Mouse (Mus musculus): ENCODE measurements around the gene Pdia5. TPM values are rescaled to one million over a fixed set of nuclear protein-coding genes. Genes with fewer than 3 reads are reported as not detected.

Gene Pdia5
- total and polyA plus RNA-seq, 3 experiments, result not detected

- no peaks in the 10 kb centered on the region for H3K4me1 ChIP-seq (ENCODE audit: control insufficient read depth in 1 of 2, insufficient read depth in 2 of 2, low read length in 2 of 2)
- no peaks in the 10 kb centered on the region for H3K27me3 ChIP-seq (ENCODE audit: control insufficient read depth in 1 of 2, insufficient read depth in 2 of 2, low read length in 2 of 2)
- H3K9me3 ChIP-seq (replicated peaks; ENCODE audit: insufficient read depth, low read length), result no peaks in the 10 kb centered on the region
- no peaks in the 10 kb centered on the region for H3K79me2 ChIP-seq (ENCODE audit: control insufficient read depth, insufficient read depth, low read length, poor library complexity)
- no peak for DNase-seq (ENCODE audit: low read depth, low spot score)
- H3K27ac ChIP-seq (ENCODE audit: control insufficient read depth, low read depth, low read length), result no peak overlapping the region
- TF ChIP-seq BHLHE40 (IDR thresholded peaks at IDR 0.05; ENCODE audit: borderline replicate concordance, low read depth, low read length), result no peak
- no peak for TF ChIP-seq CTCF (IDR thresholded peaks at IDR 0.05 in 2 of 3, conservative IDR thresholded peaks at IDR 0.05 in 1 of 3; ENCODE audit: control insufficient read depth in 1 of 3, insufficient read depth in 1 of 3, low read depth in 2 of 3, low read length in 3 of 3, poor library complexity in 1 of 3, severe bottlenecking in 1 of 3)
- no peak for TF ChIP-seq GATA1 (IDR thresholded peaks at IDR 0.05; ENCODE audit: low read depth, low read length)
- no peak for TF ChIP-seq KAT2A (conservative IDR thresholded peaks at IDR 0.05; ENCODE audit: low read depth, low read length)
- TF ChIP-seq USF1 (IDR thresholded peaks at IDR 0.05; ENCODE audit: low read depth, low read length), result no peak
- TF ChIP-seq SIN3A (IDR thresholded peaks at IDR 0.05; ENCODE audit: low read length), result no peak
- no peaks in the 10 kb centered on the region for H3K36me3 ChIP-seq (ENCODE audit: control insufficient read depth in 1 of 2, insufficient read depth in 2 of 2, low read length in 2 of 2)
- no peak overlapping the region for H3K4me3 ChIP-seq (ENCODE audit: control insufficient read depth in 1 of 2, insufficient read depth in 1 of 2, low read depth in 2 of 2, low read length in 2 of 2)
- H3K9ac ChIP-seq (ENCODE audit: control insufficient read depth, low read depth, low read length, poor library complexity, severe bottlenecking), result no peak overlapping the region
Observed at GRCm38 (mm10) chr16:35463708-35464107, 27.0 kb downstream of the Pdia5 start.

DNA sequence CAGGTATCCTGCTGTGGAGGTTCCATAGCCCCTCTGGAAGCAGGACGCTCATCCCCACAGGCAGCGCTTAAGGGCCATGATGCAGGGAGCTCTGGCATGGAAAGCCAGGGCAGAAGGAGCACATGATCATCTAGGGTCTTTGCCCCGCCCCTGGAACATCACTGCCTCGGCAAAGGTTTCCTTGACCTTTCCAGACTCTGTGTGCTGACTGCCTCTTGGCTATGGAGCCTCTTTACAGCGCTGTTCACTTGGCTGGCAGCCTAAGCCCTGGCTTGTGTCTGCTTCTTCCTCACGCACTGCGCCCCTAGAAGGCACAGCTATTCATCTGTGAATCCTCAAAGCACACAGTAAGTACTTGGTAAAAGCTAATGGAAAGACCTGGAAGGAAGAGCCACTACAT, 27.7 kb downstream of the Pdia5 start:
- Histone ChIP-seq H3K4me3 (ENCODE audit: control insufficient read depth in 1 of 2, insufficient read depth in 1 of 2, low read depth in 2 of 2, low read length in 2 of 2) (no peak overlapping the region), H3K79me2 (ENCODE audit: control insufficient read depth, insufficient read depth, low read length, poor library complexity) (no peaks in the 10 kb centered on the region), H3K27me3 (ENCODE audit: control insufficient read depth in 1 of 2, insufficient read depth in 2 of 2, low read length in 2 of 2) (no peaks in the 10 kb centered on the region), H3K9me3 (replicated peaks; ENCODE audit: insufficient read depth, low read length) (no peaks in the 10 kb centered on the region), H3K9ac (ENCODE audit: control insufficient read depth, low read depth, low read length, poor library complexity, severe bottlenecking) (no peak overlapping the region), H3K36me3 (ENCODE audit: control insufficient read depth in 1 of 2, insufficient read depth in 2 of 2, low read length in 2 of 2) (no peaks in the 10 kb centered on the region), H3K27ac (ENCODE audit: control insufficient read depth, low read depth, low read length) (no peak overlapping the region), H3K4me1 (ENCODE audit: control insufficient read depth in 1 of 2, insufficient read depth in 2 of 2, low read length in 2 of 2) (no peaks in the 10 kb centered on the region)
- no peak for DNase-seq (ENCODE audit: low read depth, low spot score)
- no peak for TF ChIP-seq MYB (IDR thresholded peaks at IDR 0.05; ENCODE audit: low read depth, low read length)
- no peak for TF ChIP-seq TBP (IDR thresholded peaks at IDR 0.05; ENCODE audit: low read depth, low read length)
- TF ChIP-seq KAT2A (conservative IDR thresholded peaks at IDR 0.05; ENCODE audit: low read depth, low read length), result no peak
- no peak for TF ChIP-seq ETS1 (IDR thresholded peaks at IDR 0.05; ENCODE audit: low read depth, low read length)
- TF ChIP-seq MEF2A (IDR thresholded peaks at IDR 0.05; ENCODE audit: extremely low read depth, insufficient replicate concordance, low read depth, low read length, poor library complexity, severe bottlenecking), result no peak
- TF ChIP-seq ZKSCAN1 (IDR thresholded peaks at IDR 0.05; ENCODE audit: low read depth, low read length), result no peak
- no peak for TF ChIP-seq TCF12 (IDR thresholded peaks at IDR 0.05; ENCODE audit: low read depth, low read length)
- TF ChIP-seq USF2 (IDR thresholded peaks at IDR 0.05; ENCODE audit: borderline replicate concordance in 1 of 2, insufficient read depth in 1 of 2, low read depth in 1 of 2, low read length in 2 of 2), result no peak
- TF ChIP-seq TAL1 (IDR thresholded peaks at IDR 0.05; ENCODE audit: low read length), result no peak
- TF ChIP-seq RAD21 (IDR thresholded peaks at IDR 0.05; ENCODE audit: low read depth, low read length), result no peak
- TF ChIP-seq ZC3H11A (IDR thresholded peaks at IDR 0.05; ENCODE audit: low read depth, low read length), result no peak
- no peak for TF ChIP-seq POLR2AphosphoS5 (IDR thresholded peaks at IDR 0.05; ENCODE audit: borderline replicate concordance, low read depth, low read length)

Data from MEL (cell line).